Mouse (Mus musculus) granulocyte monocyte progenitor cell, adult 5-6 weeks (primary cell): ENCODE measurements around the gene Abca1. TPM values are rescaled to one million over a fixed set of nuclear protein-coding genes. Genes with fewer than 3 reads are reported as not detected.

Experiments
- ATAC-seq: replicated peaks from 2 replicates; pipeline ENCODE4 v1.8.0; 2016; ENCODE audit warnings: mild to moderate bottlenecking, moderate TSS enrichment, inconsistent platforms; ENCODE audit not compliant: poor library complexity, severe bottlenecking
- total RNA-seq, 2 experiments: library from RNA; stranded (forward) in 1 of 2; stranded (reverse) in 1 of 2; fragments of 200-712, 200-1000 nt in 1 of 2; fragments of >200 nt in 1 of 2; fragmentation: Nextera tagmentation in 1 of 2; gene quantifications; 2 replicates each; pipeline ENCODE4 v1.2.3; 2014 to 2017

Abca1 gene
- total RNA-seq, 2 experiments from 2014 or later: 0.49 to 3.8 TPM

DNA sequence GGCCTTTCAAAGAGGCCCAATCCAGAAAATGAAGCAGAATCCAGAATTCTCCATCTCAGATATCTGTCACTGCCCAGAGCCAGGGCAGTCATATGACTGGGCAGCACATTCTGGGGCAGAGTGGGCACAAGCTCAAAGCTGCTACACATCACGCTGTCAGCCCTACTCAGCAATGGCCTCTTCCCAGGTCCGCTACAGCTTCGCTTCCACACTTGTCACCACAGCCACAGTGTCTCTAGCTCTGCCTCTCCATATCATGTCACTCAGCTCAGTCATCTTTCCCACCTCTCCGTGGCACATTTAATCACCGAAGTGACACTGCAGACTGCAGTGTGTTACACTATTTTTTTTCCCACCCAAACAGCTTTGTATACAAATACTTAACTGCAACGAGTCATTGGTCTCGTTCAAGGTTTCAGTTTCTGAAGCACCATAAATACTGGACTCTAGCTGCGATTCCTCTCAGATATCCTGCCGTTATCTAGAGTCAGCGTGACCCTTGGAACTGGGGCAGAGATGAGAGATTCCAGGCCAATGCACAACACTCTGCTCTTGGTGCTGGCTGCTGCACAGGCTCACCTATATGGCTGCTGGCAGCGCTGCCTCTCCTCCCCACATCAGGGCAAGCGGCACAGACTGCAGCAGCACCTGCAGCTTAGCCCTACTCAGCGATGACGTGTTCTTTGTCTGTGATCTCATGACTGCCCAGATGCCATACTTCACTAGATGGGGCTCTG, 136.3 kb downstream of the Abca1 start:
- no peak for ATAC-seq

DNA sequence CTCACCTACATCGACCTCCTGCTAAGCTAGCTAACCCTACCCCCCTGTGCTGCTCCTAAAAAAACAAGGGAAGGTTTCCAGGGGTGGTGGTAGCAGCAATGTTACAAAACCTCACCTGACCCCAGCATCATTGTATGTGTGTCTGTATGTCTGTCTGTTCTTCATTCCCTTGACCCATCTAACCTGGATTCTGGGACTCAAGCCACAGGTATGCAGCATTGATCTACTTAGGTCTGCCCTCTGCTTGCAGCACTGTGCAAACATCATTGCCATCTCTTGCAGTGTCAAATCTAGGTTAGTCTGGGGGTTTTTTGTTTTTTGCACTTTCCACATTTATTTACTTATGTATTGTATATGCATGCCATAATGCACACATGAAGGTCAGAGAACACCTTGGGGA, 141.3 kb downstream of the Abca1 start:
- no peak for ATAC-seq

- ATAC-seq: no peak
These were observed 144.7 kb downstream of the Abca1 start for GRCm38 (mm10) chr4:53015024-53015423.

DNA sequence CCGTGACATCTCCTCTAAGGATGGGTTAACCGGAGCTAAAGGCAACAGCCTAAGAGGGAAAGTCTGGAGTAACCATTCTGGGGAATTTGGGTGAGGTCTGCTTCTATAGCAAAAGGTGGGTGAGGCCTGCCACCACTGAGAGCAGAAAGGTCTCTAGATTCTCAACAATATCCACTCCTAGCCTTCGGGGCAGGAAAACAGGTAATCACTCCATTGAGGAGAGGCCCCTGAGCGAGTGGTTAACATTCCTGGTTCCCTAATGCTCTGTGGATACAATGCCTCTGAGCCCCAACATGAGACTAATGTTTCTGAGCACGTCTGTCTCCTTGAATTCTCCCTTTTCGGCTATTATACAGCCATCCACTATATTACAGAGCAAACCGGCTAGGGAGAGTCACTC, 145.3 kb downstream of the Abca1 start:
- no peak for ATAC-seq

GRCm38 (mm10) chr4:53011732-53012361, 147.8 kb downstream of the Abca1 start, which contains the start of gene Nipsnap3b:
Gene Nipsnap3b, plus strand, starts transcription at chr4:53011880.
- peak; percentile 92 for ATAC-seq

DNA sequence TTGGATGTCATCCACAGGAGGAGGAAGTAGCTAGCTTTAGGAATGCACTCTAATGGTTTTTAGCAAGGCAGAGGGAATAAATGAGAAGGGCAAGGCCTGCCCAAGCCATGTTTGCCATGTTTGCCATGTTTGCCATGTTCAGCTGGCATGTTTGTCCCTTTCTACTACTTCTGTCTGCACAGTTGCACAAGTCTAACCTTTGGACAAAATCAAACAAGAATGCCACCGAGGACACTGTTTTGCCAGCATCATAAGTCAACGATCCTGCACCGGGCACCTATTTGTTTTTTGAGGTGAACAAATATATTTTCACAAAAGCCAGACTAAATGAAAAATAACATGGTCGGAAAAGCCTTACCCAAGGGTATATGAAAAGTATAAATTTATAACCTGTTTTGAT, 149.8 kb downstream of the Abca1 start:
- no peak for ATAC-seq

GRCm38 (mm10) chr4:53009183-53009582, 150.5 kb downstream of the Abca1 start:
- no peak for ATAC-seq

GRCm38 (mm10) chr4:53000154-53000553, 159.5 kb downstream of the Abca1 start:
- peak; percentile 86 for ATAC-seq

DNA sequence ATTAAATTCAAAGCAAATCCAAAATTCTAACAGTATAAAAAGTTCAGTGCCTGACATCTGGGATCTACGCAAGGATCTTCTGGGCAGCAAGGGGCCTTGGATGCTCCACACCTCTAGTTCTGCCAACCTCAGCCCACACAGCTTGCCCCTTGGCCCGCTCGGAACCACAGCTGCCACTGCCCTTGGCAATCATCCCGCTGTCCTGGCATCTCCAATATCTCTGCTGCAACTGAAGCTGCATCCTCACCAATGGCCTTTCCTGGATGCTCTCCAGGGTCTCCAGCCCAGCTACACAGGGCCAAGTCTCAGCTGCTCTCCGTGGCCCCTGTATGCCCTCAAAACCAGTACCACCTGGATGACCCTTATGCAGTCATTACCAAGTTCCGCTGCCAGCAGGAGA, 160.2 kb downstream of the Abca1 start:
- no peak for ATAC-seq

- ATAC-seq: peak; percentile 30
These were observed 170.4 kb downstream of the Abca1 start, which contains the start of gene Nipsnap3a for GRCm38 (mm10) chr4:52989248-52989647. Gene Nipsnap3a, plus strand, starts transcription at chr4:52989272.

- no peak for ATAC-seq
These were observed 173.4 kb downstream of the Abca1 start for GRCm38 (mm10) chr4:52986266-52986665.

- peak; percentile 91 for ATAC-seq
These were observed 174.5 kb downstream of the Abca1 start for GRCm38 (mm10) chr4:52985216-52985615.

Other genes starting within 250 kb of the Abca1 start
- 2.6 TPM in 1 of 2 replicates, not detected in the other for gene Olfr272, start 240.7 kb downstream of the Abca1 start, total RNA-seq (2014; fragmentation: Nextera tagmentation)
- gene Olfr272, start 240.7 kb downstream of the Abca1 start, total RNA-seq (2017): not detected in 2 replicates
- gene Olfr270, start 195.3 kb downstream of the Abca1 start, total RNA-seq (2014; fragmentation: Nextera tagmentation): not detected in 2 replicates
- gene Olfr270, start 195.3 kb downstream of the Abca1 start, total RNA-seq (2017): not detected in 2 replicates
- gene Nipsnap3a, start 170.6 kb downstream of the Abca1 start, total RNA-seq (2014; fragmentation: Nextera tagmentation): not detected in 2 replicates
- not detected in 2 replicates for gene Nipsnap3a, start 170.6 kb downstream of the Abca1 start, total RNA-seq (2017)
- 59.4 and 65.4 TPM in 2 replicates for gene Nipsnap3b, start 148.0 kb downstream of the Abca1 start, total RNA-seq (2014; fragmentation: Nextera tagmentation)
- gene Nipsnap3b, start 148.0 kb downstream of the Abca1 start, total RNA-seq (2017): 31.0 and 45.3 TPM in 2 replicates